Mouse (Mus musculus) adrenal gland, postnatal 10 days (tissue): ENCODE results near the gene Lyve1. TPM values are rescaled to one million over a fixed set of nuclear protein-coding genes. Genes with fewer than 3 reads are reported as not detected.
"Not testable (repeated sequence)": the region's sequence is repeated elsewhere in the genome, so short reads cannot be mapped to it uniquely, and the experiment has no call there.

Experiments used
- DNase-seq: peaks from one replicate; pipeline ENCODE4 v3.0.0; 2021; ENCODE audit warnings: mixed read lengths
- long read RNA-seq, 2 experiments: library from polyadenylated mRNA; stranded (forward); transcript quantifications; one replicate each; pipeline ENCODE4 v2.0.0; 2021
- total RNA-seq, 2 experiments: library from RNA; stranded (reverse); gene quantifications; 2 replicates each; pipeline ENCODE4 v1.2.3; 2021

The Lyve1 gene
- 10 to 100 TPM; 15.1 to 20.6 TPM for total RNA-seq
- long read RNA-seq, experiment 1, transcript Lyve1-201 (6 exons, 2,893 nt) = major isoform, 6 of 7 reads
- long read RNA-seq, experiment 1, partial matches to known transcripts = 0 of 7 reads
- long read RNA-seq, experiment 1, other reads (novel, unspliced or antisense) = 0 of 7 reads
- long read RNA-seq, experiment 2, partial matches to known transcripts = 0 of 1 reads
- long read RNA-seq, experiment 2, other reads (novel, unspliced or antisense) = 0 of 1 reads

DNA sequence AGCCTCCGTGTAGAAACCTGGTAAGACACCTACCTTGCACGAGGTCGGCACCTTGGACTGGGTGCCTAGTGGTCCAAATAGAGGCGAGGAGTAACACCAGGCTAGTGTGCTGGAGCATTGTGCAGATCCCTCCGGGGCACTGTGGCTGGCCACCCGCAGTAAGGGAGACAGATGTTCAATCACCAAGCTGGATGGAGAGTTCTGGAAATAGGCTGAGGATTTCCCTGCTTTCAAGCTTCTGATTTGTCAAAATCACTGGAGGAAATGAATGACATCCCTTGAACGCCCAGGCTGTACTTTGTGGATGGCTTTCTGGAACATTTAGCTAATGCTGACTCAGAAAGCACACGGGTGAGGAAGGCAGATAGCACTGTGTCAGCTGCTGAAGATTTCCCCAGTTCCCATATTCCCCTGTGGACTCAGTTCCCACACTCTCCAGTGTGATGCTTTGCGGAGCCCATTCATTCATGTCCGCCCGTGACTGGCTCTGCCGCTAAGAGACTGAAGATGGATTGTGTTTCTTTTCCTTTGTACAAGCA, at the start of gene Lyve1:
Lyve1 (minus strand) TSS at position 489 of the 539 bp plus-strand sequence.
- no peak for DNase-seq

DNA sequence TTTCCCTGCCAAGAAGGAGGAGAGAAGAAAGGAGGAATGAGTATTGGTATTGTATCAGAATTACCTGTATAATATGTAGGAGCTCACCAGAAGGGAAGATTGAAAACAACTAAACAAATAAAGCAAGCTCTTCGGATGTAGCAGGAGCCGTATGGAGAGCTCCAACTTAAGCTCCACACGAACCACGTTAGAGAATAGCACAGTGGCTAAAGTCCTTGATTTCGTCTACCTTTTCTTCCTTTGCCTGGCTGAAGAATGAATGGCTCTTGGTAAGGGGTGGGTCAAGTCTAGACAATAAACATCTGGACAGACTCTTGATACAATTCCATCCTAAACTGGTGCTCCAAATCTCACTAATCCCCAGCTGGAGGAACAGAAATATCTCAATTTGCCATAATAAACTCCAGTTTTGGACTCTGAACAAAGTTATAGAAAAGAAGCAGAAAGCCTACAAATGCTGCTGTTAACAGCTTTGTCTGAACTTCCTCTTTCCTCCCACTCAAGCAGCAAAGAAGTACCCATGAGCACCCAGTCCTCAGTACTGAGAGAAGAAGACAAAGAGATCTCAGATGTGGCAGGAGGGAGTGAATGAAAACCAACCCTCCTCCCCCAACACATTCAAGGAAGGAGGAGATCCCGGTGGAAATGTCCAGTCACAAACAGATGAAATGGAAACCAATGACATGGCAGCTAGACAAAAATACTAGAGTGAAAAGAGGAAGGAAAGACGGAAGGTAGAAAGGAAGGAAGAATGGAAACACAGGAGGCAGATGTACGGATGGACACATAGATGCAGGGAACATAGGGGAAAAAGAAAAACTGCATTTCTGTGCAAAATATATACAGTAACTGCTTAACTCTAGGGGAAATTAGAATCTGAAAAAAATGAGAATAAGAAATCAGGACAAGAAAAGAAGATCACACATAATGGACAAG, 45.4 kb upstream of the Lyve1 start:
- DNase-seq = no peak

DNA sequence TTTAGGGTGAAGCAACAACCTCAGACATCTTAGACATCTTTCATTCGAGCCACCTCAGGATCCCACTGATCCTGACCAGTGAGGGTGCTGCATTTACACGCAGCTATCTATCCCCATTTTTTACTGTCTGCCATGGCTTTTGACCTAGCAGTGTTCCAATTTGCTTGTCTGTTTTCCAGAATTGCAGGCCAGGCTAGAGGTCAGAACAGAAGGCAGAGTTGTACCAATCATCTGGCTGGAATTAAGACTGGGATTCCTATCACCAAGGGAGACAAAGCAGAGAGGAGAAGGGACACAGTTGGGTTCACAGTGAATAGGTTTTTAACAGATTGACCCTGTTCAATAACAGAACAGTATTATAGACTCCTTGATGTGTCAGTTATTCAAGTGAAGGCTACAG, 43.5 kb upstream of the Lyve1 start:
- DNase-seq = no peak

DNA sequence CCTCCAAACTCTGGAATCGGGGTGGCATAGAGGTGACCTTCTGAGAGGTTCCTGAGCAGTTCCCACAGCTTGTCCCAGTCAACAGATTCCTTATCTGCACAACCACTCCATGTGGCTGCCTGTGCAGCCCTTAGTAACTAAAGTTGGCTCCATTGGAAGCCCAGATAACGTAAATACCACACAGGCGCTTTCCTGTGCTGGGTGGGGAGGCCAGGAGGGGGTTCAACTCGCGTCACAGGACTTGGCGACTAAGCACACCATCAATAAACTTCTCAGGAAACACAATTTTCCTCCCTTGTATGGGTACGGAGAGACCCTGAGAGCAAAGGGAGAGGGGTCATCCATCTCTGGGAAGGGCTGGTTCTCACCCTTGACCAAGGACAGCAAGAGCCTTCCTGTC, 40.2 kb upstream of the Lyve1 start:
- DNase-seq = no peak

DNA sequence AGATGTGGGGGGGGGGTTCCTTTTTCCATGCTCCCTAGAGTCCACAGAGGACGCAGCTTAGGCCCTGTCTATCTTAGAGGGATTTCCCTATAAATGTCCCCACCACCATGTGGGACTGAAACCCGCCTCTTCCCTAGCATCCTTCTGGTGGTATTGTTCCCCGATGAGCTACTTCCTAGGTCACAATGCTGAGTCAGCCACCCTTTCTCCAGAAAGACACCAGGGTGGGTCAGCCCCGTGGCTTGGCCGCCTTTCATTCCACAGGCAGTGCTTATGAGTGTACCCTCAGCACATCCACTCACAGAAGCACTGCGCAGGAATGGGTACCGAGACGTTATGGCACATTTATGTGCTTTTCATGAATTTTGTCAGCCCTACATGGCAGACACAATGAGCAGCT, 34.2 kb upstream of the Lyve1 start:
- DNase-seq = no peak

DNA sequence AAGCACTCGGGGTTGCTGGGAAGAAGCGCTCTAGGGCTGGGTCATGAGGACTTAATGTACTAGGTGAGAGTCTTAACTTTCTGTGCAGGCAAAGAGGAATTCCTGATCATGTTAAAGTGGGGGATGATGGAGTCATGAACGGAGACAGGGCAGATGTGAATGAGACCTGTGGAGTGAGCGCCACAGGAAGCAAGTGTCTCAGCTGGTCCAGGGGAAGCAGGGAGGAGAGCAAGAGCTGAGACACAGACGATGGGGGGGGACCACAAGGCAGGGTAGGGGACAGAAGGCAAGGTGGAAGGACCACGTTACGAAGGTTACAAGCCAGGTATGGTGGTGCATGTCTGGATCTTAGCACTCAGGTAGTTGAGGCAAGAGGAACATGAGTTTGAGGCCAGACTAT, 33.4 kb upstream of the Lyve1 start:
- no peak for DNase-seq

DNA sequence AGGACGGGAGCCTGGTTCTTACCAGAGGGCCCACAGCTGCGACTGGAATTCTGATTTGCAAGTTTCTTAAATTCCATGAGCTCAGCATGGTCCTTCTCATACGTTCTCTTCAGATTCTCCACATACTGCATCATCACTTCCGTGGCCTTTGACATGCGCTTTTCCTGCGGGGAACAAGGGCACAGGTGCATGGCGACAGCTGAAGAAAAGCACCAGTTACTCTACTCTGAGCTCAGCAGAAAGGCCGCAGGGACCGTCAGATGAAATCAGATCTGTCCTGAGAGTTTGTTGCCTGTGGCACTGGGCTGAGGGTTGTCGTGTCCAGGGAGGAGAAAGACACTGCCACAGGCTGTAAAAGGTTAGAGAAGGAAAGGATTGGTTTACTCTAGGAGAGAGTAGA, 32.7 kb upstream of the Lyve1 start:
- DNase-seq = not testable (repeated sequence)

DNA sequence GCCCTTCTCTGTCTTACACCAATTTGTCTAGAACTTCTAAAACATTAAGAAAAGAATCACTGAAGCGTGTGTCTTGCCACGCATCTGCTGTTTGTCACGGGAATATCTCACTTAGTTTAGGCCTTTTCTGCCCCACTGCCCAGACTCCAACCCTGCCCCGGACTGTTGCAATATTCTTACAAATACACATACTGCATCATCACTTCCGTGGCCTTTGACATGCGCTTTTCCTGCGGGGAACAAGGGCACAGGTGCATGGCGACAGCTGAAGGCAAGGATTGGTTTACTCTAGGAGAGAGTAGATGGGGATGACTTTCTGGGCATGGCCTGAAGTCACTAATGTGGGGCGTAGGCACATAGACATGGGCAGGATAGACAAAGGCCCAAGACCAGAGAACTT, 31.6 kb upstream of the Lyve1 start:
- DNase-seq = no peak

DNA sequence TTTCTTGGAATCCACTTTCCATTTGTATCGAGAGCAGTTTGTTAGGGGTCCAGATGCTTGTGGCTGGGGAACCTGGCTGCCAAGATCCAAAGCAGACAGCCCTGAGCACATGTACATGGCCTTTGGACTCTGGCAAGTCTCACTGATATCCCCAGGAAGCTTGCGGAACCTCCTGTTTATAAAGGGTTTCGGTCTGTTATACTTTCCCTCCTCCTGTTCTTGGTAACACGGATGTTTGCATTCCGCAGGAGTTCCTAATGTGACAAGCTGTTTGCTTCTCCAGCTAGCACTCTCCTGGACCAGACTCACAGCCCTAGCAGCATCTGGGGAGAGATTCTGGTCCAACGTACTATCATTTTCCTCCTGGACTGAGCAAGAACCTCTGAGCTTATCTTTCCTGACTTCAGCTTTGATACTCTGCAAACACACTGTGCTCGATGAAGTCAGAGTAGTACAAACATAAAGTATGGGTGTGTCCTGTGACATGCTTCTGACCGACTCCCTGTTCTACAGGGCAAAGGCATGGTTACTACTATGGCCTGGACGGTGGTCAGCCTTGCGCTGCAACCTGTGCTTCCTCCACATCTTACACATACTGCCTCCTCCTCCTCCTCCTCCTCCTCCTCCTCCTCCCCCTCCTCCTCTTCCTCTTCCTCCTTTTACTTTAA, 31.0 kb upstream of the Lyve1 start:
- no peak for DNase-seq

DNA sequence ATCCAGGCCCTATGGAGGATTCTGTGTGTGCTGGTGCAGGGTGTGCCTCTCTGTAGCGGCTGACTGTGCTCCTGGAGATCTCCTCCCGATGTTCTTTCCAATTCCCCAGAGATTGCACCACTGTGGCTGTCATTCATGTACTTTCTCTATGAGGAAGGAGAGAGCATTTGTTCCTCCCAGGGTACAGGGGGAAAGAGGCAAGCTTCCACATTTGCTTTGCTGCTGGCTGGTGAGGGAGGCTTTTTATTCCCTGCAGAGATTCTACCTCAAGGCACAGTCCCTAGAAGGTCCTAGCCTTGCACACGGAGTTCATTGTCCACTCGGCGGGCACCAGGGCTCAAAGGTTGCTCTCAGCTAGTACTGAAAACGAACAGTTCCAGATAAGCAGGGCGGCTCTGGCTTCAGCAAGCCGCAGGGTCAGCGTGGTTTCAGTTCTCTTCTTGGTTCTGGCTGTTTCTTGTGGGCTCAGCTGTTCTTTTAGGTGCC, 28.5 kb upstream of the Lyve1 start:
- DNase-seq = peak; percentile 38

DNA sequence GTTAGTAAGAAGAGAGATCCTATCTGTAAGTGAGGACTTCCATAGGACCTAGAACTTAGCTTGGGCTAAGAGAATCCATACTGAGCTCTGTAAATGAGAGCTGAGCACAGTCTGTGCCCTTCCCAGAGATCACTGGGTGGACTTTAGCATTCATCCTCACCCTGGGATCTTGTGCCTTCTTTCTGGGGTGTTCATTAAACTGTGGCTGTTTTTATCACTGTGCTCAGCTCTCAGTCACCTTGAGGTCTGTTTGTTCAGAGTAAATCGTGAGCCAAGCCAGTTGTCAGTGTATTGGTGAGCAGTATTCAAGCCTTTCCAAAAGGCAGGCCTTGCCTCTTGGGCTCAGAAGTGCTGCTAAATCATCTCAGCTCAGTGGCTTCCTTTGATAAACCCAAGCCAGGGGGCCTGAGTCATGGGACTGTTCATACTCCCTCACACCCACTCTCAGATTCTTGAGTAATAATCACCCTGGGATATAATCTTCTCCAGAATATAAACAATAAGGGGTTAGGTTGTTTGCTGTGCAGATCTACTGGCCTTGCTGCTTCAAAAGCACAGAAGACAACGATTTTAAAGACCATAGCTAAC, 18.8 kb upstream of the Lyve1 start:
- no peak for DNase-seq

DNA sequence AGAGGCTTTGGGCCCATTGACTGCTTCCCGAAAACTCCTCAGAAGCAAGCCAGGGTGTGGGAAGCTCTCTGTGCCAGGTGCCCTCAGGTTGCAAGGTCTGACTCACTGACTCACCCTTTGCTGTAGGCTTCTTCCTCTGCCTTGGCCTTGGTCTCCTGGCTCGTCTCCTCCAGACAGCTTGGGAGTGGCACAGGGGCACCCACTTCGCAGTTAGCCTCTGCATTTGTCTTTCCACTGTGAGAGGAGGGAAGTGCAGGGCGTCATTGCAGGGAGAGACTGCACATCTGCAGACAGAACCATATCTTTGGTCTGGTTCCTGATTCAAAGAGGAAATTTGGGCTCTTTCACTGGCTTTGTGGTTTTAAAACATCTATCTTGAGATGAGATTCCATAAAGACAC, 15.0 kb upstream of the Lyve1 start:
- DNase-seq = no peak

DNA sequence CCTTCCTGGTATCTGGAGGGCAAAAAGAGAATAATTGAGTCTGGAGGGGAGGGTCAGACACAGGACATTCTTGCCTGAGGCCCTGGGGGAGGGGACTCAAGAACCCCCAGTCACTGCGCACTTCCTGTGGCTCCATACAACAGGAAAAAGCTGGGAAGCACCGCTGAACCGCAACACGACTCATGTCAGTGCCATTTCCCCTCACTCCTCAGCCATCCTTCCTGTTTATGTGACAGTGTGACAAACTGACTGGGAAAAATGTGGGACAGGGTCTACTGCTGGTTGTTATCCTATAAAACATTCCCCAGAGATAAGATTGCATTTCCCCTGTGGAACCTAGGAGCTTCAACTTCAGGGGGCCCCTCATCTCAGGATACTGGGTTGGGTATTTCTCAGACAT, 13.9 kb upstream of the Lyve1 start:
- peak; percentile 24 for DNase-seq

DNA sequence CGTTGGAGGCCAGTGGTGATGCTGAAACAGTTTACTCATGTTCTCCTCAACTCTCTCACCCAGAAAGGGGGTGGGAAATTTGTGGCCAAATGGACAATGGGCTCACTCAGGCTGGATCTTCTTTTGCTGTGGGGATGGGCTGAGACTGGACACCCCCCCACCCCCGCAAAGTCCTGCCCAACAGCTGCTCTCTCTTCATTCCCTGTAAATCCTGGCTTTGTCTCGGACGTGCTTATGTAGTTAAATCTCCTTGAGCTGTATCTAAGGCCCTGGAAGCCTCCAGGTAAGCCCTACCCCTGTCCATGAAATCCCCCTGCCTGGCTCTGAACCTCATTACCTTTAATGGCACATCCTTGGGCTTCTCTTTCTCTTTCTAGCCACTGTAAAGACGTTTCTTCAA, 5.8 kb upstream of the Lyve1 start:
- DNase-seq = no peak

DNA sequence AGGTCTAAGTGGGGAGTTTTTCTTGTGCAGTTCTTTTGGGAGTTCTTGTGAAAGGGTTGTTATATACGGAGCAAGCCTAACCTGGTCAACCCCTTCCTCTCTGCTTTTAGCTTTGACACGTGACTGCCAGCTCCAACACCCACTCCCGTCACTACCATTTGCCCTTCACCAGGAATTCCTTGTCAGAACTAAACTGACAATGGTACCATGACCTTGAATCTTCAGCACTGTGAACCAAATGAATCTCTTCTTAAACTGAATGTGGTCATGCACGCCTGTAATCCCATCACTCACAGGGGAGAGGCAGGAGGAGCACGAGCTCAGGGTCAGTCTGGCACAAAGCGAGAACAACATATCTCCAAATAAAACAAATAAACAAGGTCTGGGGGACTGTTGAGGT, 4.1 kb upstream of the Lyve1 start:
- no peak for DNase-seq

DNA sequence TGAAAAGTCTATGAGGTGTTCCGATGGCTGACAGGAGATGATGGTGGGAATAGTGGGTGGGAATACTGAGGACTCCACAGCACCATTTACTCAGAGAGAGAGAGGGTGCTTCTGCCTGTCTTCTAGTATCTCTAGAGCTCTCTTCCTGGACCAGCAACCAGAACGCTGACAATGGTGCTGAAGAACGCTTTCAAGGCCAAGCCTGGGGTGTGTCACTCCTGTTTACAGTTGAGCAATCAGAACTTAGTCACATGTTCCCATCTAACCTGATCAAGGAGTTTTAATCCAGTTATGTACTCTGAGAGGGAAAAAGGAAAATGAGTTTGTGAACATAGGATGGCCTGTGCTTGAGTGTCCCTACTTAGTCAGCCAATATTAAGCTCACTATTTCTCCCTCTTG, 3.0 kb upstream of the Lyve1 start:
- no peak for DNase-seq

DNA sequence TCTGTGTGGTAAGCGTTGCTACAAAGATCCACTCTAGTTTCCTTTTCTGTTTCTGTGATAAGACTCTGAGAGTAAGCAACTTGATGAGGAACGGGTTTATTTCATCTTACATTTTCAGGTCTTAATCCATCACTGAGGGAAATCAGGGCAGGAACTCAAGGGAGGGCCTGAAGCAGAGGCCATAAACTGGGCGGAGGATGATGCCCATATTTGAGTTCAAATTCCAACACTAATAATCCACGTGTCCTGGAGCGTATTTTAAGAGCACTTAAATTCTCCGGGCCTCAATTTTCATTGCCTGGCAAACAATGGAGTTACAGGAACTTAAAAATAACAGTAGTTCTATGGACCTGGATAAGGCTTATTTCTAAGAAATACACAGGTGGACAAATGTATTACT, 2.5 kb upstream of the Lyve1 start:
- DNase-seq = no peak

DNA sequence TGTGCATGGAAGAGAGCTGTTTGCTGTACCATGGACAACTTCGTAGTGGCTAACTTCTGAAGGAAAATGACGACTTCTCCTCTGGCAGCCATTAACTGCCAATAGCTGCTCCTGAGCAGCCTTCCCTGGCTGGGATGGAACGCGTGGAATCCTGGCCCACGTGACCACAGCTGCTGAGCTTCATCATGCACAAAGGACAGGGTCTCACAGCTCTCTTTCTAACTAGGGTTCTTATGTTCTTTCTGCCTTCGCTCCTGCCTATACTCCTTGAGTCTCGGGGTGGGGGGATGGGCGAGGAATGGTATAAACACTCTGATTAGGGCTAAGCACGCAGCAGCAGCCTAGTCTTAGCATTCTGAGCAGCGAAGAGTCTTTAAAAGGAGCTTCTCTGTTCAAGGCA, 2.0 kb upstream of the Lyve1 start:
- DNase-seq = no peak

DNA sequence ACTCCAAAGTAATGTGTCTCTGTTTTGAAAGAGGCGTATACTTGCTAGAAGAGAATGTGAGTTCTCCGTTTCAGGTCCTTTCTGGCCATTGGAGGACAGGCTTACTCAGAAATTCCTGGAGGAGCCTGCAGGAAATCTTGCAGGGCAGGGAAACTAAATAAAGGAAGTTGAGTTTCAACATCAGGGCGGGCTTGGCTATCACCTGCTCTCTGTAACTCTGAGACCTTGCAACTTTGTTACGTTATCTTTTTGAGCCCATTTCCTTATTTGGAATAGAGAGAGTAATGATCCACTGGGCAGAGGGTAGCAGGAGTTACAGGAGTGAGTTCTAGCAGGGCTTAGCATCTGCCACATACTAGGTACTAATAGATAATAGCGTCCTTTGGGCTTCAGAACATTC, 2.9 kb downstream of the Lyve1 start:
- no peak for DNase-seq

DNA sequence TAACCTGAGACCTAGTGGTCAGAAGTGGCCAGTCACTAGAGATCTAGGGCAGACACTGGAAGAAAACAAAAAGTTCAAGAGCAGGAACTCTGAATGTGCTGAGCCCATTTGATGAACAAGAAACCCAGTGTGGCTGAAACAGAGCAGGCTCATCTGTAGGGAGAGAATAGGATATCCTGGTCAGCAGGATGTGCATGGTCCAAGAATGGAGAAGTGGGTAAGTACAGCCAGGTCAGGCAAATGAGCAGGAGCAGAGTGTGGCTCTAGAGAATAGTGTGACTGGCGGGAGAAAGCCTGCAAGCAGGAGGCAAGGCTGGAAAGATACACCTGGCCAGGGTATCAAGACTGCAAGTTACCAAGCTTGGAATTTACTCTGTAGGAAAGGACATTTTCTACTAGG, 7.4 kb downstream of the Lyve1 start:
- no peak for DNase-seq

DNA sequence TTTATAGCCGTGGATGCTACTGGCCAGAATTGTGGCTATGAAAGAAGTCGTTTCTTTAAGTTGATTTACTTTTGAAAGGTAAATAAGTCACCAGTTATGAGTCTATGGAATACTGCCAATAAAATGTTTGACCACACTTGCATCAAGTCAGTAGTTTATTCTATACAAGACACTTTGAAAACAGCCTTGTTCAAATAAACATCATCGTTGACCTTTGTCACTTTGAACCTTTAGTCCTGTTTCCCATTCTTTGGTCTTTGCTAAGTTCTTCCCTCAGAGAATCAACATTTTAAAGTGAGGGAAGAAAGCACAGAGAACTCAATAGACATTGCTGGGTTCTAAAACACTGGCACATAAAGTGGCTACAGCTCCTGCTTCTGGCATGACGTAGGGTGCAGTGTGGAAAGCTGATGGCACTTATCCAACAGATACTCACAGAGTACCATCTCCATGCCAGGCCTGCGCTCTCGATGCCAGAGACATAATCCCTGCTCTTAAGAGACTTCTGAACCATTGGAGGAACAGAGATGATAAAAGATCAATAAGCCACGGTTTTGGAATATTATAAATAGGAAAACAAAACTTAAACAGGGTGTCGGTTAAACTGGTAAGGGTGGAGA, 8.0 kb downstream of the Lyve1 start:
- DNase-seq = peak; percentile 56

DNA sequence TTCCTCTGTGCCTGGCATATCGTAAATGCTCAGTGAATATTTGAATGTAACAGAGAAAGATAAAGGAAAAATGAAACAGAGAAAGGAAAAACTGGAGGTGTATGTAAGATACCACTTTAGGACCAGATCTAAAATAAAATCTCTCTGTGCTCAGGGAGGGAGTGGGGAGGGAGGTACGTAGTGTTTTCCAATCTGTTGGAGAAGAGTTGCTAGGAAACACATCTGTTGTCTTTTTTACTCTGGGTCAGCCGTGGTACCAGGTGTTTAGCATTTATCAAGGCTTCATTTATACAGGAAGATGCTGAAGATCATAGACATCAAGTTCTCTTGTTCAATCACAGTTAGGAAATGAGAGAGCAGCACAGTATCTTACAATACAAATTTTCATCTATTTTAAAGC, 8.5 kb downstream of the Lyve1 start:
- no peak for DNase-seq
